Mouse (Mus musculus) heart, embryonic 11.5 days (tissue): Measurements from ENCODE around the gene Senp6. TPM values are rescaled to one million over a fixed set of nuclear protein-coding genes. Genes with fewer than 3 reads are reported as not detected.

ENCODE experiments used
- ATAC-seq: fragments of 200-750 bp; cut with Nextera tagmentation; replicated peaks from 2 replicates; pipeline ENCODE4 v1.8.0; 2017; ENCODE audit warnings: moderate library complexity; ENCODE audit not compliant: insufficient number of reproducible peaks, low FRiP score, low TSS enrichment
- H3K27ac ChIP-seq: fragments of 300-500 bp; sonication (generic); 2 replicates; pipeline ENCODE4 v1.5.1; 2014; ENCODE audit warnings: mild to moderate bottlenecking, low read depth, low read length
- H3K27me3 ChIP-seq: fragments of 300-500 bp; sonication (generic); 2 replicates; pipeline ENCODE4 v1.6.1; 2014; ENCODE audit warnings: mild to moderate bottlenecking, low read length, mixed read lengths; ENCODE audit not compliant: control insufficient read depth, insufficient read depth
- H3K36me3 ChIP-seq: fragments of 300-500 bp; sonication (generic); 2 replicates; pipeline ENCODE4 v1.6.1; 2014; ENCODE audit warnings: mild to moderate bottlenecking, low read length, moderate library complexity, mixed read lengths; ENCODE audit not compliant: control insufficient read depth, insufficient read depth
- H3K4me1 ChIP-seq: fragments of 300-500 bp; sonication (generic); 2 replicates; pipeline ENCODE4 v1.6.1; 2014; ENCODE audit warnings: low read length; ENCODE audit not compliant: control insufficient read depth, insufficient read depth
- H3K4me2 ChIP-seq: fragments of 300-500 bp; sonication (generic); 2 replicates; pipeline ENCODE4 v1.6.1; 2014; ENCODE audit warnings: mild to moderate bottlenecking, moderate library complexity
- H3K4me3 ChIP-seq: fragments of 300-500 bp; sonication (generic); 2 replicates; pipeline ENCODE4 v1.5.1; 2014; ENCODE audit warnings: low read depth, low read length
- H3K9ac ChIP-seq: fragments of 300-500 bp; sonication (generic); 2 replicates; pipeline ENCODE4 v1.6.1; 2014; ENCODE audit warnings: mild to moderate bottlenecking, low read depth, low read length, moderate library complexity
- H3K9me3 ChIP-seq: fragments of 300-500 bp; sonication (generic); replicated peaks from 2 replicates; pipeline ENCODE4 v1.6.1; 2016; ENCODE audit warnings: low read length; ENCODE audit not compliant: control insufficient read depth
- WGBS: fragments of 180-500 bp; shearing (Covaris S2); extraction: QIAGEN DNeasy Blood & Tissue Kit; methylation state at CpG from one replicate; pipeline ENCODE4 v1.1.7; 2014; ENCODE audit not compliant: insufficient replicate concordance; 5-methylcytosine and 5-hydroxymethylcytosine counted together
- polyA plus RNA-seq: library from polyadenylated mRNA; unstranded; fragments of >200 nt; fragmentation: Nextera tagmentation; extraction: Ambion mirVana; gene quantifications from 2 replicates; pipeline ENCODE4 v1.2.1, GENCODE M21; 2014

The Senp6 gene
- polyA plus RNA-seq, 1 experiment from 2014 or later = 52.6 TPM

DNA sequence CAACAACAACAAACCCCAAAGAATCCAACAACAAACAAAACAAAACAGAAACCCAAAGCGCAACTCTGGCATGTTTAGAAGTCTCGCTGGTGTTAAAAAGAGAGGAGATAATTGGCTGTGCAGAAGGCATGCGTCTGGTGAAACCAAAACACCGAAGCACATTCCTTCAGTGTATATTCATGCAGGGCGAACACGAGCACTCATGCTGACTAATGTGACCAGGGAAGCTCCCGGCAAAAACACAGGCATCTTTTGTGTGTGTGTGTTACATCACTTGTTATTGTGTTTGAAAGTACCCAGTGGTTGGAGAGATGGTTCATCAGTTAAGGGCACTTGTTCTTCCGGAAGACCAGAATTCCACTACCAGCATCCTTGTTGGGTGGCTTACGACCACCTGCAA, 102.8 kb downstream of the Senp6 start:
- no peaks in the 10 kb centered on the region for H3K9me3 ChIP-seq
- ATAC-seq = no peak
- WGBS = 79% methylated on average over 9 of the region's 9 CpGs

DNA sequence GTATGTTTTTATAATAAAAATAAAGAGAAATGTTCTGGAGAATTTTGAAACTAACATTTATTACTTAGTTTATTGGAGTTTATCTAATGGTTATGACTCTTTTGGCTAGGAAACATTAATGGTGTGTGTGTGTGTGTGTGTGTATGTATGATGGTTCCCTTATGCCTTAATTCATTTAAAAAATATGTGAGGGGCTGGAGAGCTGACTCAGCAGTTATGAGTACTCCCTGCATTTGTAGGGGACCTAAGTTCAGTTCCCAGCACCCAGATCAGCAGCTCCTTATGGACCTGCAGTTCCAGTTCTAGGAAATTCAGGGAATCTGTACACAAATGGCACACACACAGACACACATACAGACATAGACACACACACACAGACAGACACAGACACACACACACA, 104.5 kb downstream of the Senp6 start:
- ATAC-seq = no peak
- Histone ChIP-seq H3K4me2 (no peak overlapping the region), H3K36me3 (no peaks in the 10 kb centered on the region)

More for the DNA sequence above, 102.8 kb downstream of the Senp6 start:
- H3K9ac ChIP-seq = no peak overlapping the region
- H3K36me3 ChIP-seq = no peaks in the 10 kb centered on the region
- H3K27ac ChIP-seq = no peak overlapping the region
- no peaks in the 10 kb centered on the region for H3K27me3 ChIP-seq
- H3K4me3 ChIP-seq = no peak overlapping the region
- no peak overlapping the region for H3K4me2 ChIP-seq
- H3K4me1 ChIP-seq = no peaks in the 10 kb centered on the region; the same call in 1 of the 2 replicates

GRCm38 (mm10) chr9:80172396-80173222, 105.9 kb downstream of the Senp6 start:
- no peak overlapping the region for H3K27ac ChIP-seq
- H3K27me3 ChIP-seq = no peaks in the 10 kb centered on the region
- H3K4me3 ChIP-seq = no peak overlapping the region
- no peaks in the 10 kb centered on the region for H3K36me3 ChIP-seq
- 85% methylated on average over 8 of the region's 8 CpGs for WGBS
- peaks cover 8% of the 10 kb centered on the region for H3K4me1 ChIP-seq
- ATAC-seq = no peak
- no peaks in the 10 kb centered on the region for H3K9me3 ChIP-seq
- no peak overlapping the region for H3K9ac ChIP-seq
- no peak overlapping the region for H3K4me2 ChIP-seq

More for the DNA sequence above, 104.5 kb downstream of the Senp6 start:
- Histone ChIP-seq H3K4me1 (no peaks in the 10 kb centered on the region; the same call in 1 of the 2 replicates), H3K9me3 (no peaks in the 10 kb centered on the region), H3K27ac (no peak overlapping the region), H3K9ac (no peak overlapping the region), H3K4me3 (no peak overlapping the region), H3K27me3 (no peaks in the 10 kb centered on the region)

DNA sequence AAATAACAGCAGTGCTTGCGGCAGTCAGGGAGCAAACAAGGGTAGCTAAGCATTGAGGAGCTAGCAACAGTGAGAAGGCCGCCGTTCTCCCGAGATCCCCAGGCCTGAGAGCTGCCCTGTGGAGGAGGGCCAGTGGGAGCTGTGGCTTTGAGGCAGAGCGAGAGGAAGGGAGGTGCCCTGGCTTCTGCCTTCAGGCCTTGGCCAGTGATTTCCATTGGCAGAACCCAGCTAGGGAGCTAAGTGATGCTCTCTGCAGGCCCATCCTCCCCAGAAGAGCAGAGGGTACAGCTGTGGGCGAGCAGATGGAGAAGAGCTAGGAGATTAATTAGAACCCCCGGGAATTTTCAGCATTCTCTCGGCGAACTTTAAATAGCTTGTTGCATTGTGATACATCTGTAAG, 106.9 kb downstream of the Senp6 start:
- no peaks in the 10 kb centered on the region for H3K9me3 ChIP-seq

DNA sequence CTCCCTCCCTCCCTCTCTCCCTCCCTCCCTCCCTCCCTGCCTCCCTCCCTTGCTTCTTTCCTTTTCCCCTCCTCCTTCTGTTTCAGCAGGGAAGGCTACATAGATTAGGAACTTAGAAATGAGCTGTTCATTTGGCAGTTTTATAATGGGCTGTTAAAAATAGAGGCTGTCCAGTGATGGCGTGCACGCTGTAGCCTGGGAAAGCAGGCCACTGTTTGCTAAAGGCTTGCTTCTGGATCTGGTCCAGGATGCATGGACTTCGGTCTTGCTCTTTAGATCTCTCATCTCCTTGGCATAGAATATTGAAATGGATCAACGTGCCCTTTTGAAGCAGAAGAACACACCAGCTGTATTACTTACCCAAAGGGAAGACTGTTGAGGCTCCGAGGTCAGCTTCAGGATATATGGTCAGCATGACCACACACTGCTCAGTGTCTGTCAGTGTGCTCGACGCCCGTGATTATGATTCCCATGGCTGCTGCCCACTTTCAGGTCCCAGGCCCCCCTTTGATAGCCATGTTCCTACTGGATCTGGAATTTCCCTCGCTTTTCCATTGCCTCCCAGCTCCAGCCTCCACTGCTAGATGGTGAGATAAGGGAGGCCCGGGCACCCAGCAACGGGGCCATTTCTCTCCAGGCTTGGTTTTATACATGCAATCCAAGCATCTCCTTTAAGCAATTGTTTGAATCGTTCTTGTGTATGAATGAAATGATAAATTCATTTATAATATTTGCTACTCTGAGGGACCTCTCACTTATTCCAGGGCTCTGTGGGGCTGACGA, 110.2 kb downstream of the Senp6 start:
- Histone ChIP-seq H3K27ac (peak overlapping the region; percentile 32), H3K27me3 (no peaks in the 10 kb centered on the region), H3K36me3 (no peaks in the 10 kb centered on the region), H3K4me2 (no peak overlapping the region), H3K9me3 (no peaks in the 10 kb centered on the region), H3K4me1 (peaks cover 8% of the 10 kb centered on the region), H3K4me3 (no peak overlapping the region), H3K9ac (no peak overlapping the region)
- 61% methylated on average over 13 of the region's 13 CpGs for WGBS
- ATAC-seq = no peak

More for the DNA sequence above, 106.9 kb downstream of the Senp6 start:
- WGBS = 52% methylated on average over 9 of the region's 9 CpGs
- H3K27ac ChIP-seq = no peak overlapping the region
- no peak overlapping the region for H3K4me3 ChIP-seq
- no peaks in the 10 kb centered on the region for H3K27me3 ChIP-seq
- H3K4me1 ChIP-seq = peaks cover 8% of the 10 kb centered on the region
- no peaks in the 10 kb centered on the region for H3K36me3 ChIP-seq
- H3K9ac ChIP-seq = no peak overlapping the region
- no peak overlapping the region for H3K4me2 ChIP-seq
- no peak for ATAC-seq

GRCm38 (mm10) chr9:80178670-80179069, 112.0 kb downstream of the Senp6 start:
- H3K4me3 ChIP-seq = no peak overlapping the region
- no peak for ATAC-seq
- no peak overlapping the region for H3K27ac ChIP-seq
- no peak overlapping the region for H3K4me2 ChIP-seq
- no peaks in the 10 kb centered on the region for H3K27me3 ChIP-seq
- no peaks in the 10 kb centered on the region for H3K36me3 ChIP-seq
- no peaks in the 10 kb centered on the region for H3K9me3 ChIP-seq
- 98% methylated on average over 2 of the region's 2 CpGs for WGBS
- peaks cover 8% of the 10 kb centered on the region for H3K4me1 ChIP-seq
- H3K9ac ChIP-seq = no peak overlapping the region

DNA sequence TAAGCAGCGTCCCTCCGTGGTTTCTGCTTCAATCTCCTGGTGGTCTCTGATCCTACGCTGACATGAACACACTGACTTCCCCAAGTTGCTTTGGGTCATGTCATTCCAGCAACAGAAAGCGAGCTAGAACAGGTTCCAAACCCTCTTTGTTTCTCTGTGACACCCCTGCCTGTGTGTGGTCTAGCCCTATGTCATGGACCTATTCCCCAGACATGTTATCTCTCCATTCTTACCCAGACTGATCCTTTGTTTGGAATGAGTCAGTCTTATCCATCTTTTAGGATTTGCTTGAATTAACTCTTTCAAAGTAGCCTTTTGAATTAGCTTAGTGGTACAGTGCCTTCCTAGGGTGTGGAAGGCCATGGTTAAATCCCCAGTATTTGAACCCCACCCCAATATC, 113.0 kb downstream of the Senp6 start:
- H3K36me3 ChIP-seq = no peaks in the 10 kb centered on the region
- 66% methylated on average over 4 of the region's 4 CpGs for WGBS
- no peak overlapping the region for H3K27ac ChIP-seq
- H3K4me2 ChIP-seq = no peak overlapping the region
- no peaks in the 10 kb centered on the region for H3K9me3 ChIP-seq
- H3K27me3 ChIP-seq = no peaks in the 10 kb centered on the region
- no peak overlapping the region for H3K4me3 ChIP-seq
- no peak overlapping the region for H3K9ac ChIP-seq
- H3K4me1 ChIP-seq = peaks cover 8% of the 10 kb centered on the region
- ATAC-seq = 0 out of 2 replicates have a peak, but pooled peaks have one; percentile 10

- Histone ChIP-seq H3K36me3 (no peaks in the 10 kb centered on the region), H3K27me3 (no peaks in the 10 kb centered on the region), H3K4me2 (no peak overlapping the region), H3K4me3 (no peak overlapping the region), H3K9me3 (no peaks in the 10 kb centered on the region), H3K27ac (no peak overlapping the region), H3K4me1 (peaks cover 8% of the 10 kb centered on the region), H3K9ac (no peak overlapping the region)
- WGBS = 79% methylated on average over 5 of the region's 5 CpGs
- ATAC-seq = no peak
Measured at GRCm38 (mm10) chr9:80180771-80181170, 114.1 kb downstream of the Senp6 start.
